Mouse (Mus musculus): ENCODE measurements around the gene Zmiz1.

Zmiz1 gene

DNA sequence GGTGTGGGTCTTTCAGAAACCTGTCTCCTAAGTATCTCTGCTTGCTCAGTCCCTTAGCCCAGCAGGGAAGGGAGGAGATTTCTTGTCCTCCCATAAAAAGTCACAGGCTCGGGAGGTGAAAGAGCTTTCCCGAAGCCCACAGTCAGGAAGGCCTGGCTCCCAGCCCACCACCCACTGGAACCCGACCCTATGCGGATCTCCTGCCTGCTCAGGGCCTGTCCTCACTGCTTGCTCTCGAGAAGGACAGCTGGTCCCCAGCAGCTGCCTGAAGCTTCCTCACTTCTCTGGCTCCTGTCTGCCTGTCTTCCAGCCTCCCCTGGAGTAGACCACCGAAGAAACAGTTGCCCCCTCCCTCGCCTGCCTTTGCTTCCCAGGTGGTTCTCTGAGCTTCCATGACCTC is 103.9 kb downstream of the Zmiz1 start:
- peak; percentile 66 to 79 for DNase-seq

DNA sequence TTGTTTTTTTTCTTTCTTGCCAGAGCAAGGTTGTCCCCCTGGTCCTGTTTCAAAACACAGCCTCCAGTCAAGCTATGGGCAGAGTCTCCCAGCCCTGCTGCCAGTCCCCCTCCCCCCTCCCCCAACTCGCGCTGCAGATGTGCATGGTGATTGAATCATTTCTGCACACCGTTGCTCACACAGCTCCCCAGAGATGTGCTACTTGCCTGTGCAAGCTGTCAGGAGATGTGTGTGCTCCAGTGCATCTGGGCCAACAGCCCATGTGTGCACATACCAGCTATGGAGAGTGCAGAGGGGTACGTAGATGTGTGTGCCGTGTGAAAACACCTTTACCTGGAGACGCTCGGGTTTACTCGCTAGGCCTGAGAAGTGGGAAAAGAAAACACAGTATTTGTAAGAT is 105.6 kb downstream of the Zmiz1 start:
- DNase-seq: peak in 1 of 2 experiments; percentile 25

DNA sequence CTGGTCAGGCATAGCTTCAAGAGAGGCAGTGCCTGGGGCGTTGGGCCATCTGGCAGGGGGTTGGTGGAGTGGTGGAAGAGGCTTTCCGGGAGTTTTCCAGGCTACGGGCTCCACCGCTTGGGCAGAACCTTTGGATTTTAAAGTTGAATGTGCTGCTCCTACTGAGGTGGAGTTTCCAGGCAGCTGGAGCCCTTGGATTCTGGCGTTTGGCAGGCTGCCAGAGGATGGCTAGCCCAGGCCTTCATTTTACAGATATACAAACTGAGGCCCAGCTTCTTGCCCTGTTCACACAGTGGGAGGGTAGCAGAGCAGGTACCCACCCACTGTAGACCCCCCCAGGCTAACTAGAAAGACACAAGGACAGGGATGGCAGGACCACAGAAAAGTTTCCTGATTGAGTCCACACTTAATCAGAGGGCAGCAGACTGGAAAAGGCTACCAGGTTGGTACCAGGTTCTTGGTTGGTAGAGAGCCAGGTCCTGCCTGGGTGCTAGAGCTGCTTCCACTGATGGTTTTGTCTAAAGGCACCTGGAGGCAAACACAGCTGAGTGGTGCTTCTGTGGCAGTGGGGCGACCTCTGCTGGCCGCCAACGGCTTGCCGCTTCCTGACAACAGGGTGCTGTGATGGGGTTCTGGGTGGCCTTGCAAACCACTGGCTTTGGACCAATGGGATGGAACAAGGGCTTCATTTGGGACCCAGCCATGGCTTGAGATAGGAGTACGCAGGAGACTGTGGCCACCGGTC is 106.5 kb downstream of the Zmiz1 start:
- peak; percentile 94 for DNase-seq

DNA sequence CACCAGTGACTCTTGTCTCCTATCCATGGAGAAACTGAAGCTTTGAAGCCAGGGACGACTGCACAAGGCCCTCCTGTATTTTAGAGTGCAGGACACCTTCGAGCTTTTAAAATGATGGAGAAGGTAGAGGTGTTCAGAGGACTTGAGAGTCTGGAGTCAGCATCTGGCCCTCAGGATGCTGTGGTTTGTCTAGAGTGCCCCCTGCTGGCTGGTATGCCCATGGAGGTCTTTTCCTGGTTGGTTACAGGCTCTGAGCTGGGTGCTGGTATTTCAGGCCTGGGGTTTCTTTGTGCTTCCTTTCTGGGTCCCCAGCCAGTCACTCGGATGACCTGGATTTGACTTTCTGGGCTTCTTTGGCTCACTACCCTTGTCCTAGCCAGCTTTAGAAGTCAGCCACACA is 108.3 kb downstream of the Zmiz1 start:
- peak; percentile 71 to 75 for DNase-seq

DNA sequence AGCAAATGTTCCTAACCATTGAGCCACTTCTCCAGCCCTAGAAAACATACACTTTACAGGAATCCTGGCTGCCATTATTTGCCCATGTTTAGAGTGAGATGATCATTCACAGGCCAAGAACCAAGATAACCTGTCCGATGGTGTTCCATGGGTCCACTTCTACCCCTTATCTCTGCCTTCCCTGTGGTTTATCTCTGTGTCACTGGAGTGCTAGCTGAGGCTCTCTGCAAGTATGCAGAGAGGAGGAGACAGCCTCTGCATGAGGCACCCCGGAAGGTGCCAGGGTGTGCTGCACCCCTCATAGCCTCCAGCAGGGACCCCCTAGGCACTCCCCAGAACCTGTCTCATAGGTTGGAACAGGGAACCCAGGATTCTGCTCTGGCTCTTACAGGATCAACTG is 108.9 kb downstream of the Zmiz1 start:
- no peak for DNase-seq

DNA sequence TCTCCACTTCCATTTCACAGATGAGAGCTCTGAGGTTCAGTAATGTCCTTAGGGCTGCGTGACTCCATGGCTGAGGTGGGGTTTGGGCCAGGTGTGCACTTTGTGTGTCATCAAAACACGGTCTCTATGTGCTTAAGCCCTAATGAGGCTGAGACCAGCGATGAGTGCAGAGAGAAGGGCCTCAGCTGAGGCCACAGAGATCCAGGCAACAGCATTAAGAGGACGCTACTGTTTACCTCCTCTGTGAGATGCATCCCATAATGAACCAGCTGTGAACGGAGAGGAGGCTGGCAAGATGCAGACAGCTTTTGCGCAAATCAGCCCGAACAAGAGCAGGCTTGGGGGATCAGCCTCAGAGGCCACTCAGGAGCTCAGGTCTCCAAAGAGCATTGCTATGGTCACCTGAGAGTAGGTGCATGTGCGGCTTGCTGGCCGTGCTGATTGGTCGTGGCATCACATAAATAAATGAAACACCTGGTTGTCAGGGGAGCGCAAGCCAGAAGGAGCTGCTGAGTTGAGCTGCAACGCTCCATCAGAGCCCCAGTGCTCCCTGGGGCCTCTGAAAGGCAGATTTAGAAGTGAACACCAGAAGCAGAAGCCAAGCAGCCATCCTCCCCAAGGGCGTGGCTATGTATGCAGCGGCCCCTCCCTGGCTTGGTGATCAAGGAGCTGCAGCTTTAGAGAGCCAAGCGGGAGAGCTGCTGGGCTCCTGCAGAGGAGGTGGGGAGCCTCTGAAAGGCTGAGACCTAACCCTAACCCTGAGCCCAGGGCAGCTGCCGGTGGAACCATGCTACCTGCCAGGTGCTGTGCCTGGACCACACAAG is 115.3 kb downstream of the Zmiz1 start:
- no peak for DNase-seq

DNA sequence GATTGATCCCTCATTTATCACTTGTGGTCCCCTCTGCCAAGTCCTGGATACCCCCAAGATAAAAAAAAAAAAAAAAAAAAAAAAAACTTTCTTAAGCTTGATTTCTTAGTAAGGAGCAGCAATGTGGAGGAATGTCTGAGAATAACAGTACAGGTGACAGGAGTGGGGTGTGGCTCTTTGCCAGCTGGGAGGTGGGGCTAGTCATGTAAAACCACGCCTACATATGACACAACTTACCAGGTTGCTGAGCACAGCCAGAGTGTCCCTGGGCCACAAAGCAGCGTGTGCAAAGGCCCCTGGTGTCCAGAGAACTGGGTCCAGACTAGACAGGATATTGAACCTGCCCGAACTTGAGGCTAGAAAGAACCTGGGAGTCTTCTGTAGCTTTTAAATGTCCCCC is 117.7 kb downstream of the Zmiz1 start:
- peak in 1 of 2 experiments; percentile 49 for DNase-seq

DNA sequence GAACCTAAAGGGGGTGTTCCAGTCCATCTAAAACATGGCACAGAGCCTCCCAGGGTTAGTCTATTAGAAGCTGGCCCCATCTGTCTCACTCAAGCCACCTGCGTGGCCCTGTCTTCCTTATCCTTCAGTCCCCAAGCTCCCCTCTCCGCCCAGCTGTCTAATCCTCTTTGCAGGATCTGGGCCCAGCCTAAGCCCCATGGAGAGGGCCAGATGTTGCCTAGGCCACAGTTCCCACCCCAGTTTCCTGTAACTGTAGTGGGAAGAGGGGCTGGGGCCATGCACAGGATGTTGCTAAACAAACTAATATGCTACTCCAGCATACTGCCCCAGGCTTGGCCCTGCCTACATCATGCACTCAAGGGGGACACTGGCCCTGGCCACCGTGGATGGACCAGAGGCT is 118.4 kb downstream of the Zmiz1 start:
- no peak for DNase-seq

DNA sequence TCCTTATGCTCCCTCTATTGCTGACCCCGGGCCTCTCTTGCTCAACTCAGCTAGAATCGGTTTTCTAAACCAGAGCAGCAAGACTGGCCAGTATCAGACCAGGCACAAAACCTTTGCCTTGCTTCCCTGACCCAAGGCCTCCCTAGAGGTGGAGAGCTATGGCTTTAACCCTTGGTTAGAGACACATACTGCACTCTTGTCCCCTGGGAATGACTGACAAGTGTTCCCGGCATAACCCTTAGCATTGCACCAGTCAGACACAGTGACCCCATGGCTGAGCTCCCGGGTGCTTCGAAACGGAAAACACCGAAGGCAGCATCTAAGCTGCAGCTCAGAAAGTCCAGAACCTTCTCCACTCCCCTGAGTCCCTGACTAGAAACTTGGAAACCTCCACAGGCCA is 120.6 kb downstream of the Zmiz1 start:
- DNase-seq: no peak

DNA sequence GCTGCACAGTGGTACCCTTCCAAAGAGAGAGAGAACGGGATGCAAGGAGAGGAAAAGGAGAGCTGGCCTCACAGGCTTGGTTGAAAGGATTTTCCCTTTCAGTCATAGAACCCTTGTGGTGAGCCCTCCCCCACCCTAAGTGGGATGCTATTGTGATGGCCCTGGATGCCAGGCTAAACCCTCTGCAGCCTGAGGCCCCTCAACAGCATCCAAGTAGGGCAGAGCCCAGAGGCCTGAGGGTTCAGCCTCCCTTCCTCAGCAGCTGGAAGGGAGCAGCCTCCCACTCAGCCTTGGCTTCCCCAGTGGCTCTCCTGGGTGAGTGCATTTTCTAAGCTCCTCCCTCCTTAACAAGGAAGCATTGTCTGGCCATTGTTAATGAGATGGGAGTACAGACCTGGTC is 121.4 kb downstream of the Zmiz1 start:
- DNase-seq: no peak

DNA sequence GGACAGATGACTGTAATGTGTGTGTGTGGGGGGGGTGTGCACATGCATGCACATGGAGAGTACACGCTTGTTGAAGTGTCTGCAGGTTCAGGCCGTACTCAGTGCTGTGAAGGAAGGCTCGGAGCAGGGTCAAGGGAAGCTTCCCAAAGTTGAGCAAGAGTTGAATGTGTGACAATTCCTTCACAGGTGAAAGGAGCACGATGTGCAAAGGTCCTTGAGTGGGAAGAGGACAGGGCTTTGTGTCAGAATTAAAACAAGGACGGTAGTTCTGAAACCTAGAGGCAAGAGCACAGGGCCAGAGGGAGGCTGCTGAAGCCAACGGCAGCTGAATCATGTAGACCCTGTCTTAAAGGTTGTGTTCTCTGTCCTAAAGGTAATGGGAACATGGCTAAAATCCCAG is 123.6 kb downstream of the Zmiz1 start:
- DNase-seq: no peak

DNA sequence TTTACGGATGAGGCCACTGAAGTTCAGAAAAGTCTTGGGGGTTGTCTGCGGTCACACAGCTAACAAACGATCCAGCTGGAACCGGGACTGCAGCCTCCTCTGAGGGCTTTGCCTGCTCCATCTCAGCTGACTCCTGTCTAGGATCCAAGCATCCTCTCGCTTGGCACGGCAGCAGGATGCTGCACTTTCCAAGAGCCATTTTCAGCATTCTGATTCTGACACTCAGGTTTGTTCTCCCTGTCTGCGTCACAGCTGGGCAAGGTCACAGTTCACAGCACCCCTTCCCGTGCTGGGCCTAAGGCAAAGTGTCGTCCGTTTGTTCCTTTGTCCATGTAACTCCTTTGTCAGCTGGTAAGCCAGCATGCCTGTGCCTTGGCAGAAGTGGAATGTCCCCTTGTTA is 124.9 kb downstream of the Zmiz1 start:
- peak; percentile 76 to 79 for DNase-seq

DNA sequence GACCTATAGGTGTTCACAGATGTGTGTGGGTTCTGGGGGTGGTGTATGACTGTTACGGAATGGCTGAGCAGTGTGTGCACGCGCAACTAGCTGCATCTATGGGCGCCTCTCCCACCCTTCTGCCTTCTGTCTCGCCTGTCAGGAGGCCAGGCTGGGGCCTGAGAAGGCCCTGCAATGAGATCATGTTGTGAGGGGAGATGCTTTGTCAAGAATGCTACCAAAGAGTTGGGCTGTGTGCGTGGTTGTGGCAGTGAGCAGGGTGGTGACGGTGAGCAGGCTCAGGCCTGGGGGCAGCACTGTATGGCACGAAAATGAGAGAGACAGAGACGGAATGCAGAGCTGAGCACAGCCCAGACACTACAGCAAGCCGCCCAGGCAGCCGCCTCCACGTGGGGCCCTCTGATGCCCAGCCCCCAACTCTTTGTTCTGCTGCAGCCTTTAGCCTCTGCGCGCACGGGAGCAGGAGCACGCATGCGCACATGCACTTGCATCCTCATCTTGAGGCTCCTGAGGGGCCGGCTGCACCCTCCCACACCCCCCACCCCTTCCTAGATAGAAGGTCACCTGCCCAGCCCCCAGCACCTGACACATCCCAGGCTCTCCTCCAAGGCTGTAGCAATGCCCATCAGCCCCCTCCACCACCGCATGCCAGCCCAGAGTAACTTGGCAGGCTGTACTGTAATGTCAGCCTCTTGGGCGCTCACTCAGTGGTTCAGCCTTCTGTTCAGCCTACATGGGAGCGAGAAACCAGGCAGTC is 126.7 kb downstream of the Zmiz1 start:
- DNase-seq: peak; percentile 85 to 90

DNA sequence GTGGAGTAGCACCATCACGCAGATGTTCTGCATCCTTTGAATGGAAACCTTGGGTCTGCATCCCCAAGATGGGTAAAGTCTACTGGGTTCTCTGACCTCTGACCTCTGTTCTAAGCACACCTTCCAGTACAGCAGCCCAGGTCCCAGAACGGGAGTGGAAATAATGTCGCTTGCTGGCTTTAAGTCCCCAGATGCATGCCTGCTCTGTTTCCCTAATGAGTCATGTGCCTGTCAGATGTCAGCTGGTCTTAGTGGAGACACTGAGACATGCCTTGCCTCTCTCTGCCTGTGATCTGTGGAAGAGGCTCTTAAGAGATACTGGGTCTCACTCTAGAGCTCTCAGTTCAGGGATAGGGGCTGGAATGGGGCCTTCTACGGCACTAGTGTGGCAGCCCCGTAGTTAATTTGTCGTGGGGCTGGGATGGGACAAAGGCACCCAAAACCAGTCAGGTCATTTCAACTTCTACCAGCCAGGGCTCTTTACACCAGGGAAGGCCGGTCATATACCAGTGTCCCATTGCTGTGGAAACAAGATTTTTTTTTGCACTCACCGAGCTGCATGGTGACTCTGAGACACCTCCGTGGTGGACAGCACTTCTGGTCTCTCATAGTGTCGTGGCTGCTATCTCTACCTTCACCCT is 128.0 kb downstream of the Zmiz1 start:
- no peak for DNase-seq

DNA sequence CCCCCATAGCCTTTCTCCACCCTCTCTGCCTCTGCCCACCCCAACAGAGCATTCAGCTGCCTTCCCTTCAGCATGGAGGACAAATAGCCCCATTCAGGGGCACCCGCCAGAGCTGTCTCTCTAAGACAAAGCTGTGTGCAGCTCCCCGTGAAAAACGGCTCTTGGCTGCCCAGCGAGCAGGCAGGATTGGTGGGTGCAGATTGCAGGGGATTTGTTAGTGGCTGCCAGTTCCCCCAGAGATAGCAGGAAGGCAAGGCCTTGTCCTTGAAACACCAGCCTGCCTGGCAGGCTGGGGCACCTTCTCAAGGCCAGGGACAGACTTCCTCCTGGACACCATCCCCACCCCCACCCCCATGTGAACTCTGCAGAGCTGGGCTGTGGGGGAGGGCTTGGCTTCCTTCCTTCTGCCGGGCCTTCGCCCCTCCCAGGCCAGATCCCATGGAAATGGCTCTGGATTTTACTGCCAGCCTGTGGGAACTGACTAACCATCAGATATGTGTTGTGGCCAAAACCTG is 128.6 kb downstream of the Zmiz1 start:
- DNase-seq: peak; percentile 68 to 82

DNA sequence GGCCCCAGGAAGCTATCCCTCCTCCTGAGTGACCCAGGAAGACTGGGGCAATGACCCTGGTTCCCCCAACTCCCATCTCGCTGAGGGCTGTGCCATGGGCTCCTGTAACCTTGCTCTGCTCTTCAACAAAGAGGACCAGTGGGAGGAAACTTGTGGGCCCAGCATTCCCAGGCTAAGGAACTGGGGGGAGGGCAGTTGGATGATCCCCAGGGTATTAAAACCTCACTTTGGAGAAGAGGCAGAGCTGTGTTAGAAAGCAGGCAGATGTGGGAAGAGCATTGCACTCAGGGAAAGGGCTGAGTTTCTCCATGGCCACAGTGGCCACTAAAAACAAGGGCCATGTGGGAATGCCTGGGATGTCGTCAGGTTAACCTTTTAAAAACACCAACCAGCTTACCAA is 129.2 kb downstream of the Zmiz1 start:
- DNase-seq: no peak

DNA sequence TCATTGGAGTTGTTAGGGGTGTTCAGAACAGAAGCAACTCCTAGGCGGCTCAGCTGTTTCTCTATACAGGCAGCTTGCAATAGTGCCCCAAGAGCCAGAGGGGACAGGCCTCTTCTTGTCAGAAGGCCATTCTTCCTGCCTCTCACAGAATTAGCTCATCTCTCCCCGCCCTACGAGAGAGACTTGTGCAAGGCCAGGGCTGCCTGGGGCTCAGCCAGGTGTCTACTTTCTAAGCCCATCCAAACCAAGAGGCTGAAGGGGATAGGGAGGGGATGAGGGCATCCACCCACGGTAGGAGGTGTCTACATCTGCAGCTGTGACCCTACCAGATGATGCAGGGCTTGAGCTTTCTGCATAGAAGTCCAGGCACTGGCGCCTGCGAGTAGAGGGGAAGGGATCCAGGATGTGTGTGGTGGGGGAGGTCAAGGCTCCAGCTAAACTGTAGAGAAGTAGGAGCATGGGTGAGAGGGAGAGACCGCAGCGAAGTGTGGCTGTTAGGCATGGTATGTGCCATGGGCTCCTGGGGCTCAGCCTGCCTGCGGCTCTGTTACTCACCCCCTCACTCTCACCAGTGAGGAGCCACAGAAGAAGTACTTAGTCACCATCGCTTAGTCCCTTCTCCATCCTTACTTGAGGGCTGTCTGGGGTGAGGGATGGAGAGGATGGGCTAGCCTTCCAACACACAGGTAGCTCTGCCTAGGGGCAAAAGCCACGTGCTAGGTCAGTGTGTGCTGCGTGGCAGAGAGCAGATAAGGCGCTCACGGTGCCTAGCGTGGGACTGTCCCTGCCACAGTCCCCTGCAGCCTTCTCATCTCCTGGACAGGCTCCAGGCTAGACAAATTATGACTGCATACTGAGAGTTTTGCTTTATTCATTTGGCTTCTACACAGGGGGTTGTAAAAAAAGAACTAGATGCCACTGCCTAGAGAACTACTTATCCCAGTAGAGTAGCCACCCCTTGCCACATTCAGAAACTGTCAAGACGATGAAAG is 130.3 kb downstream of the Zmiz1 start:
- DNase-seq: peak; percentile 74 to 77

DNA sequence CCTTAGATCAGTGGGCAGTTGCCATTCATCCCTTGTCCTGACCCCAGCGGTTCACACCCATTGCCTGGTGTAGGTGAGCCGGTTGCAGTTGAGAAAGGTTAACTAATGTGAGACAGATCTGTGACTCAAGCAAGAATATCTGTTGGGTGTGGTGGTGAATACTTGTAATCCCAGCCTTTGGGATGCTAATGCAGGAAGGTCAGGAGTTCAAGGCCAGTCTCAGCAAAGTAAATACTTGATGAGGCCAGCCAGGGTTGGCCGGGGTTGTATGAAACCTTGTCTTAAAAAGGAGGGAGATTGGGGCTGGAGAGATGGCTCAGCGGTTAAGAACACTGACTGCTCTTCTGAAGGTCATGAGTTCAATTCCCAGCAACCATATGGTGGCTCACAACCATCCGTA is 132.0 kb downstream of the Zmiz1 start:
- no peak for DNase-seq

DNA sequence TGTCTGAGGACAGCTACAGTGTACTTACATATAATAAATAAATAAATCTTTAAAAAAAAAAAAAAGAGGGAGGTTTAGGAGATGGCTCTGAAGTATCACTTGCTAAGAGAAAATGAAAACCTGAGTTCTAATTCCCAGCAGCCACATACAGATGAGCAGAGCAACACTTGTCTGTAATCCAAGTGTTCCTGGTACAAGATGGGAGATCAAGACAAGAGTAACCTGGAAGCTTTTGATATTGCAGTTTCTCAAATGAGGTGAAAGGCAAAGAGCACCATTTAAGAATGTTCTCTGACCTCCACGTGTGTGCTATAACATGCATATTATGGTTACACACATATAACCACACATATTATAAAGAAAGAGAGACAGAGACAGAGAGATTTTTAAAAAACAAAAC is 132.4 kb downstream of the Zmiz1 start:
- no peak for DNase-seq

DNA sequence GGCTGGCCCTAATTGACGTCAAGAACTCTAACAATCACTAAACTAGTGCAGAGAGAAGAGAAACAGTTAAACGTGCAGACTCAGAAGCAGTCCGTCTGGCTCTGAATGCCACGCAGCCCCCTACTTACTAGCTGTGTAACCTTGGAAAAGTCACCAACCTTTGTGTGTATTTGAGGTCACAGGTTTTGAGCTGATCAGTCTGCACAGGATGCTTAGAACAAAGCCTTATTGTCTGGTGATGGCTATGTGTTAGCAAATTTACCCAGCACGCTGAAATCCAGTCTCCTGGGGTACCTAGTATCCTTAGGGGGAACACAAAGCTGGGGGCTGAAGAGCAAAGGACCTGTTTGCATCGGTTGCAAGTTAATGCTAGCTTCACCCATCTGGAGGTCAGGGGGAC is 133.5 kb downstream of the Zmiz1 start:
- no peak for DNase-seq

DNA sequence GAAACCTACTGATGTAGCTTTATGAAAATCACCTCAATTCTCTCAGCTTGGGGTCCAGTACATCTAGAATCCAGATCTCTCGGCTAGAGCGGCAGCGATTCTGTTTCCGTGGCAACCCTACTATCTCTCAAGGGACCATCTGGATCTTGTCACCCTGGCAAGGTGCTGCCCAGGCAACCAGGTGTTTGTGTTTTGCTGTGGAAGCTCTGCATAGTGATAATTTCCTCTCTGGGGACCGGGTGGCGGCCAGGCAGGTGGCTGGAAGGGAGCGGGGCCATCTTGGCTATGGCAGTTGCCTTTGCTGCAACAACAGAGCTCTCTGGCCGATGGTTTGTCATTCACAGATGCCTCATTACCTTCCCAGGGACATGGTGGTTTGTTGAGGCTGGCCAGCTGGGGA is 134.9 kb downstream of the Zmiz1 start:
- DNase-seq: no peak

DNA sequence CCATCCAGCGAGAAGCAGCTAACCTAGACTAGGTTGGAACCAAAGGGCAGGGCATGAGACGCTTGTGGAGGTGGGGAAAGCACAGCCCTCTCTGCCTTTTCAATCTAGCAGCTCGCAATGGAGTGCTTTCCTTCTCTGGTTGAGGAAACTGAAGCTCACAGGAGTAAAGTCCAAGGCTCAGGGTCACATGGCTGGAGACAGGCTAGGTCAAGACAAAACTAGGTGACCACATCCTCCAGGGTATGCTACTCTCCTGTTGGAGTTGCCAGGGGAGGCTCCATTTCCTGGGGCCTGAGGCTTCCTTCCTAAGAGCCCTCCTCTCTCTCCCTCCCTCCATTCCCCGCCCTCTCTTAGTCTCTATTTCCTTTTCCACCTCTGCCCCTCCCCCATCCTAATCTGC is 135.6 kb downstream of the Zmiz1 start:
- no peak for DNase-seq
